Mouse (Mus musculus) testis, adult 2 months (tissue): ENCODE data around the gene Dnajb3. TPM values are rescaled to one million over a fixed set of nuclear protein-coding genes. Genes with fewer than 3 reads are reported as not detected.

ENCODE experiments used
- H3K27ac ChIP-seq: fragments of 200-500 bp; 2 replicates; pipeline ENCODE4 v1.5.1; 2012; ENCODE audit warnings: low read depth, low read length; ENCODE audit not compliant: control insufficient read depth, insufficient read depth
- H3K27me3 ChIP-seq: fragments of 200-500 bp; 2 replicates; pipeline ENCODE4 v1.6.1; 2012; ENCODE audit warnings: mild to moderate bottlenecking, low read length, moderate library complexity; ENCODE audit not compliant: control insufficient read depth, insufficient read depth
- H3K36me3 ChIP-seq: fragments of 200-500 bp; 2 replicates; pipeline ENCODE4 v1.6.1; 2012; ENCODE audit warnings: mild to moderate bottlenecking, low read length; ENCODE audit not compliant: control insufficient read depth, insufficient read depth
- H3K4me1 ChIP-seq: fragments of 200-500 bp; 2 replicates; pipeline ENCODE4 v1.6.1; 2012; ENCODE audit warnings: low read length; ENCODE audit not compliant: control insufficient read depth, insufficient read depth
- H3K4me3 ChIP-seq: fragments of 200-500 bp; 2 replicates; pipeline ENCODE4 v1.5.1; 2012; ENCODE audit warnings: low read depth, mild to moderate bottlenecking, low read length, moderate library complexity, mixed read lengths; ENCODE audit not compliant: control insufficient read depth
- CTCF ChIP-seq: fragments of 200-500 bp; IDR thresholded peaks from 2 replicates; pipeline ENCODE4 v1.5.1; 2012; ENCODE audit warnings: low read depth, mild to moderate bottlenecking, inconsistent platforms, low read length, moderate library complexity; ENCODE audit not compliant: control insufficient read depth, insufficient read depth, insufficient replicate concordance
- POLR2A ChIP-seq: fragments of 200-500 bp; IDR thresholded peaks from 2 replicates; pipeline ENCODE4 v1.6.1; 2012; ENCODE audit warnings: low read depth, mild to moderate bottlenecking, inconsistent platforms, low read length, moderate library complexity; ENCODE audit not compliant: control insufficient read depth
- polyA plus RNA-seq: library from polyadenylated mRNA; depleted of rRNA; stranded (reverse); fragments of >200 nt; gene quantifications from 2 replicates; pipeline ENCODE4 v1.2.3, GENCODE M21; 2012

The Dnajb3 gene
- polyA plus RNA-seq, 1 experiment, result 1,175 TPM

GRCm38 (mm10) chr1:88214462-88214952 is 8.9 kb upstream of the Dnajb3 start:
- no peak for TF ChIP-seq CTCF
- no peak for TF ChIP-seq POLR2A
- no peaks in the 10 kb centered on the region for H3K27me3 ChIP-seq
- H3K27ac ChIP-seq, result no peak overlapping the region
- H3K36me3 ChIP-seq, result no peaks in the 10 kb centered on the region
- no peaks in the 10 kb centered on the region for H3K4me1 ChIP-seq
- H3K4me3 ChIP-seq, result no peak overlapping the region

- H3K4me1 ChIP-seq, result no peaks in the 10 kb centered on the region
- TF ChIP-seq POLR2A (no peak), CTCF (no peak)
- no peaks in the 10 kb centered on the region for H3K27me3 ChIP-seq
- H3K36me3 ChIP-seq, result no peaks in the 10 kb centered on the region
- no peak overlapping the region for H3K27ac ChIP-seq
- H3K4me3 ChIP-seq, result no peak overlapping the region
Measured at GRCm38 (mm10) chr1:88213766-88214461, 8.3 kb upstream of the Dnajb3 start.

- Histone ChIP-seq H3K36me3 (no peaks in the 10 kb centered on the region), H3K27me3 (no peaks in the 10 kb centered on the region), H3K4me3 (no peak overlapping the region), H3K4me1 (no peaks in the 10 kb centered on the region), H3K27ac (no peak overlapping the region)
- TF ChIP-seq POLR2A (no peak), CTCF (no peak)
Measured at GRCm38 (mm10) chr1:88213061-88213460, 7.5 kb upstream of the Dnajb3 start.

- TF ChIP-seq CTCF, result no peak
- no peak for TF ChIP-seq POLR2A
- no peaks in the 10 kb centered on the region for H3K27me3 ChIP-seq
- no peak overlapping the region for H3K27ac ChIP-seq
- no peaks in the 10 kb centered on the region for H3K36me3 ChIP-seq
- H3K4me1 ChIP-seq, result no peaks in the 10 kb centered on the region
- H3K4me3 ChIP-seq, result no peak overlapping the region
Measured at GRCm38 (mm10) chr1:88212341-88213045, 6.9 kb upstream of the Dnajb3 start.

GRCm38 (mm10) chr1:88211812-88212211 is 6.2 kb upstream of the Dnajb3 start, which contains the start of gene Ugt1a1:
TSS of gene Ugt1a1 (plus strand) at chr1:88211959.
- no peak within 1 kb of the TSS for H3K4me3 ChIP-seq
- no peak for TF ChIP-seq CTCF
- TF ChIP-seq POLR2A, result no peak
- no peaks in the 10 kb centered on the region for H3K36me3 ChIP-seq
- no peak within 1 kb of the TSS for H3K27ac ChIP-seq
- no peaks in the 10 kb centered on the region for H3K27me3 ChIP-seq
- H3K4me1 ChIP-seq, result no peaks in the 10 kb centered on the region

- Histone ChIP-seq H3K36me3 (no peaks in the 10 kb centered on the region; the same call in none of the 2 replicates), H3K4me1 (peaks cover 2% of the 10 kb centered on the region; the same call in 1 of the 2 replicates), H3K27me3 (no peaks in the 10 kb centered on the region), H3K27ac (no peak overlapping the region), H3K4me3 (peak overlapping the region; percentile 63)
- TF ChIP-seq POLR2A (no peak), CTCF (no peak)
Measured at GRCm38 (mm10) chr1:88206843-88207479, 1.4 kb upstream of the Dnajb3 start.

GRCm38 (mm10) chr1:88200456-88200855 is 5.1 kb downstream of the Dnajb3 start, which contains the start of gene Ugt1a2:
TSS of gene Ugt1a2 (plus strand) at chr1:88200601.
- no peaks in the 10 kb centered on the region for H3K27me3 ChIP-seq
- no peak within 1 kb of the TSS for H3K27ac ChIP-seq
- H3K4me3 ChIP-seq, result no peak within 1 kb of the TSS
- H3K4me1 ChIP-seq, result no peaks in the 10 kb centered on the region; the same call in 1 of the 2 replicates
- TF ChIP-seq CTCF, result no peak
- TF ChIP-seq POLR2A, result no peak
- no peaks in the 10 kb centered on the region; the same call in none of the 2 replicates for H3K36me3 ChIP-seq
